Mouse (Mus musculus) kidney, embryonic 15.5 days (tissue): ENCODE results near the gene Pold1. TPM values are rescaled to one million over a fixed set of nuclear protein-coding genes. Genes with fewer than 3 reads are reported as not detected.

ENCODE experiments used
- ATAC-seq: fragments of 200-750 bp; cut with Nextera tagmentation; replicated peaks from 2 replicates; pipeline ENCODE4 v1.8.0; 2017; ENCODE audit warnings: moderate TSS enrichment; ENCODE audit not compliant: low FRiP score
- H3K27ac ChIP-seq: fragments of 300-500 bp; sonication (generic); 2 replicates; pipeline ENCODE4 v1.5.1; 2015; ENCODE audit warnings: mild to moderate bottlenecking, inconsistent platforms
- H3K27me3 ChIP-seq: fragments of 300-500 bp; sonication (generic); 2 replicates; pipeline ENCODE4 v1.6.1; 2015; ENCODE audit warnings: inconsistent platforms
- H3K36me3 ChIP-seq: fragments of 300-500 bp; sonication (generic); 2 replicates; pipeline ENCODE4 v1.6.1; 2015; ENCODE audit warnings: inconsistent platforms
- H3K4me1 ChIP-seq: fragments of 300-500 bp; sonication (generic); 2 replicates; pipeline ENCODE4 v1.6.1; 2015; ENCODE audit warnings: inconsistent platforms
- H3K4me2 ChIP-seq: fragments of 300-500 bp; sonication (generic); 2 replicates; pipeline ENCODE4 v1.6.1; 2015; ENCODE audit warnings: moderate library complexity, mild to moderate bottlenecking, inconsistent platforms
- H3K4me3 ChIP-seq: fragments of 300-500 bp; sonication (generic); replicated peaks from 2 replicates; pipeline ENCODE4 v1.5.1; 2015; ENCODE audit warnings: mild to moderate bottlenecking, inconsistent platforms
- H3K9ac ChIP-seq: fragments of 300-500 bp; sonication (generic); 2 replicates; pipeline ENCODE4 v1.6.1; 2015; ENCODE audit warnings: mild to moderate bottlenecking, inconsistent platforms
- H3K9me3 ChIP-seq: fragments of 300-500 bp; sonication (generic); replicated peaks from 2 replicates; pipeline ENCODE4 v1.6.1; 2016; ENCODE audit warnings: inconsistent platforms
- WGBS: fragments of 180-500 bp; shearing (Covaris S2); methylation state at CpG from one replicate; pipeline ENCODE4 v1.1.7; 2015; ENCODE audit warnings: mixed read lengths; 5-methylcytosine and 5-hydroxymethylcytosine counted together
- polyA plus RNA-seq: library from polyadenylated mRNA; unstranded; fragments of >200 nt; fragmentation: Nextera tagmentation; extraction: Ambion mirVana; gene quantifications from 2 replicates; pipeline ENCODE4 v1.2.1, GENCODE M21; 2015

Pold1 gene
- polyA plus RNA-seq, 1 experiment from 2014 or later = 101 TPM

GRCm38 (mm10) chr7:44572956-44573484, 24.4 kb upstream of the Pold1 start:
- Histone ChIP-seq H3K27me3 (peaks cover 10% of the 10 kb centered on the region), H3K4me3 (no peak overlapping the region), H3K4me2 (0 out of 2 replicates have a peak overlapping the region, but pooled peaks have one; percentile 0), H3K9me3 (no peaks in the 10 kb centered on the region), H3K4me1 (peaks cover 4% of the 10 kb centered on the region; the same call in 1 of the 2 replicates), H3K36me3 (no peaks in the 10 kb centered on the region), H3K9ac (no peak overlapping the region), H3K27ac (no peak overlapping the region)
- WGBS = 73% methylated on average over 5 of the region's 5 CpGs
- ATAC-seq = no peak

GRCm38 (mm10) chr7:44572213-44572701, 23.6 kb upstream of the Pold1 start, which contains the start of gene Napsa:
Gene Napsa (plus strand): TSS chr7:44572380.
- no peaks in the 10 kb centered on the region for H3K9me3 ChIP-seq
- H3K4me1 ChIP-seq = peaks cover 4% of the 10 kb centered on the region; the same call in 1 of the 2 replicates
- WGBS = 34% methylated on average over 7 of the region's 7 CpGs
- H3K4me2 ChIP-seq = 0 out of 2 replicates have a peak within 1 kb of the TSS, but pooled peaks have one; percentile 0
- 0 out of 2 replicates have a peak within 1 kb of the TSS, but pooled peaks have one; percentile 15 for H3K27ac ChIP-seq
- peak; percentile 84 for ATAC-seq
- H3K4me3 ChIP-seq = no peak within 1 kb of the TSS
- no peaks in the 10 kb centered on the region for H3K36me3 ChIP-seq
- no peak within 1 kb of the TSS for H3K9ac ChIP-seq
- H3K27me3 ChIP-seq = peaks cover 10% of the 10 kb centered on the region

- 37% methylated on average over 4 of the region's 4 CpGs for WGBS
- Histone ChIP-seq H3K4me3 (no peak overlapping the region), H3K27me3 (peaks cover 10% of the 10 kb centered on the region), H3K9me3 (no peaks in the 10 kb centered on the region), H3K4me1 (peaks cover 4% of the 10 kb centered on the region; the same call in 1 of the 2 replicates), H3K27ac (0 out of 2 replicates have a peak overlapping the region, but pooled peaks have one; percentile 15), H3K36me3 (no peaks in the 10 kb centered on the region), H3K4me2 (no peak overlapping the region), H3K9ac (no peak overlapping the region)
- no peak for ATAC-seq
Measured at GRCm38 (mm10) chr7:44571811-44572210, 23.2 kb upstream of the Pold1 start.

GRCm38 (mm10) chr7:44570989-44571388, 22.3 kb upstream of the Pold1 start:
- Histone ChIP-seq H3K9ac (no peak overlapping the region), H3K9me3 (no peaks in the 10 kb centered on the region), H3K36me3 (no peaks in the 10 kb centered on the region), H3K4me1 (peaks cover 4% of the 10 kb centered on the region; the same call in 1 of the 2 replicates), H3K27ac (0 out of 2 replicates have a peak overlapping the region, but pooled peaks have one; percentile 15), H3K27me3 (peaks cover 10% of the 10 kb centered on the region), H3K4me2 (no peak overlapping the region), H3K4me3 (no peak overlapping the region)
- no peak for ATAC-seq
- 87% methylated on average over 6 of the region's 6 CpGs for WGBS

GRCm38 (mm10) chr7:44568803-44569202, 20.2 kb upstream of the Pold1 start:
- Histone ChIP-seq H3K9ac (no peak overlapping the region), H3K27ac (no peak overlapping the region), H3K4me2 (no peak overlapping the region), H3K4me1 (peaks cover 4% of the 10 kb centered on the region; the same call in 1 of the 2 replicates), H3K36me3 (no peaks in the 10 kb centered on the region), H3K4me3 (no peak overlapping the region), H3K27me3 (peaks cover 10% of the 10 kb centered on the region), H3K9me3 (no peaks in the 10 kb centered on the region)
- WGBS = 68% methylated on average over 9 of the region's 9 CpGs
- ATAC-seq = no peak

- no peak overlapping the region for H3K4me2 ChIP-seq
- 73% methylated on average over 6 of the region's 6 CpGs for WGBS
- H3K9ac ChIP-seq = no peak overlapping the region
- no peak for ATAC-seq
- no peaks in the 10 kb centered on the region for H3K9me3 ChIP-seq
- peaks cover 14% of the 10 kb centered on the region for H3K27me3 ChIP-seq
- no peaks in the 10 kb centered on the region for H3K36me3 ChIP-seq
- H3K4me3 ChIP-seq = no peak overlapping the region
- H3K27ac ChIP-seq = no peak overlapping the region
- no peaks in the 10 kb centered on the region for H3K4me1 ChIP-seq
Measured at GRCm38 (mm10) chr7:44565414-44565813, 16.8 kb upstream of the Pold1 start.

GRCm38 (mm10) chr7:44564486-44564885, 15.8 kb upstream of the Pold1 start:
- ATAC-seq = no peak
- Histone ChIP-seq H3K4me3 (no peak overlapping the region), H3K9me3 (no peaks in the 10 kb centered on the region), H3K9ac (no peak overlapping the region), H3K27ac (no peak overlapping the region), H3K27me3 (peaks cover 12% of the 10 kb centered on the region), H3K4me2 (no peak overlapping the region), H3K36me3 (no peaks in the 10 kb centered on the region), H3K4me1 (no peaks in the 10 kb centered on the region)
- 76% methylated on average over 10 of the region's 10 CpGs for WGBS

GRCm38 (mm10) chr7:44563284-44563683, 14.6 kb upstream of the Pold1 start:
- no peak overlapping the region for H3K4me3 ChIP-seq
- no peak overlapping the region for H3K27ac ChIP-seq
- no peaks in the 10 kb centered on the region for H3K36me3 ChIP-seq
- ATAC-seq = no peak
- no peak overlapping the region for H3K4me2 ChIP-seq
- no peaks in the 10 kb centered on the region for H3K4me1 ChIP-seq
- no peak overlapping the region for H3K9ac ChIP-seq
- peaks cover 4% of the 10 kb centered on the region; the same call in 1 of the 2 replicates for H3K27me3 ChIP-seq
- WGBS = 38% methylated on average over 8 of the region's 8 CpGs
- no peaks in the 10 kb centered on the region for H3K9me3 ChIP-seq

GRCm38 (mm10) chr7:44560435-44561400, 12.1 kb upstream of the Pold1 start:
- H3K9me3 ChIP-seq = no peaks in the 10 kb centered on the region
- H3K4me2 ChIP-seq = no peak overlapping the region
- H3K9ac ChIP-seq = no peak overlapping the region
- H3K27ac ChIP-seq = no peak overlapping the region
- ATAC-seq = no peak
- no peaks in the 10 kb centered on the region for H3K36me3 ChIP-seq
- peaks cover 4% of the 10 kb centered on the region; the same call in 1 of the 2 replicates for H3K27me3 ChIP-seq
- WGBS = 47% methylated on average over 18 of the region's 18 CpGs
- no peak overlapping the region for H3K4me3 ChIP-seq
- H3K4me1 ChIP-seq = no peaks in the 10 kb centered on the region

- ATAC-seq = no peak
- no peaks in the 10 kb centered on the region for H3K9me3 ChIP-seq
Measured at GRCm38 (mm10) chr7:44557629-44558028, 9.0 kb upstream of the Pold1 start.

GRCm38 (mm10) chr7:44553826-44554225, 5.2 kb upstream of the Pold1 start, which contains the start of gene Nr1h2:
Gene Nr1h2 (minus strand): TSS chr7:44553951.
- Histone ChIP-seq H3K4me2 (peak within 1 kb of the TSS; percentile 71), H3K36me3 (peaks cover 31% of the 10 kb centered on the region), H3K4me1 (peaks cover 8% of the 10 kb centered on the region), H3K4me3 (peak within 1 kb of the TSS; percentile 99), H3K27me3 (no peaks in the 10 kb centered on the region), H3K9ac (peak within 1 kb of the TSS; percentile 69), H3K9me3 (no peaks in the 10 kb centered on the region), H3K27ac (peak within 1 kb of the TSS; percentile 100)
- ATAC-seq = peak; percentile 74
- under 1% methylated on average over 22 of the region's 22 CpGs for WGBS

More at GRCm38 (mm10) chr7:44557629-44558028, 9.0 kb upstream of the Pold1 start:
- Histone ChIP-seq H3K4me1 (peaks cover 6% of the 10 kb centered on the region), H3K27ac (no peak overlapping the region), H3K4me3 (no peak overlapping the region), H3K4me2 (no peak overlapping the region), H3K9ac (no peak overlapping the region), H3K36me3 (no peaks in the 10 kb centered on the region), H3K27me3 (peaks cover 4% of the 10 kb centered on the region; the same call in 1 of the 2 replicates)
- 66% methylated on average over 2 of the region's 2 CpGs for WGBS
